Mouse (Mus musculus): ENCODE measurements around the gene Elavl1. TPM values are rescaled to one million over a fixed set of nuclear protein-coding genes. Genes with fewer than 3 reads are reported as not detected.

Gene Elavl1
- 79.2 and 92.9 TPM in 2 replicates for polyA plus RNA-seq (2015; fragmentation: Nextera tagmentation; extraction: Ambion mirVana)

DNA sequence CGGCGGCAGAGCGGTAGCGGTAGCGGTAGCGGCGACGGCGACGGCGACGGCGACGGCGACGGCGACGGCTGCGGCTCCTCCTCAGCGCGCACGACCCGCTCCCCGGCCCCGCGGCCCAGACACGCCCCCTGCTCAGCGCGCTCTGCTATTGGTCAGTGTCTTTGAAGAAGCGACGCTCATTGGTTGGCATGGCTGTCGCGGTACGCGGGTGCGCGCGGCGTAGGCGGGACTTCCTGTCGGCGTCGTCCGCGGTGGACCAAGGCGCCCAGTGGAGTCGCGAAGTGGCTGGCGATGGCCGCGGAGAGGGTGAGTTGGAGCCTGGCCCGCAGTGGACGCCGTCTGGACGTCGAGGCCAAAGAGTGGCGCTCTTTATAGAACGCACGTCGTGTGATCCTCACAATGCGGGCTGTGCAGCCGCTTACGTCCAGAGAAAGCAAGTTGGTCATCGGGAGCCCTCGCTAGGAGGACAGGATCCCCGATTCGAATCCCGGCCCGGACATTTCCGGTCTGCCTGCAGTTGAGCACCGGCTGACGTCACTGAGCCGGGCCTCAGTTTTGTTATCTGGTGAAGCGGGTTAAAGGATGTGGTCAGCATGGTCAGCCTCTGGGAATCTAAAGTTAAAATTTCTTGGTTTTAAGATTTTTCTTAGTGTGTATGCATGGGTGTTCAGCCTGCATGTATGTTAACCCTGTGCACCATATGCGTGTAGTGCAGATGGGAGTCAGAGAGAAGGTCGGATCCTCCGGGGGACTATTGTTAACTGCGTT lies at the start of gene Elavl1, which contains the start of gene Ccl25:
Gene Elavl1 (minus strand): TSS at position 431 of the 768 bp plus-strand sequence.
Gene Ccl25 (plus strand): TSS at position 228 of the 768 bp plus-strand sequence.

DNA sequence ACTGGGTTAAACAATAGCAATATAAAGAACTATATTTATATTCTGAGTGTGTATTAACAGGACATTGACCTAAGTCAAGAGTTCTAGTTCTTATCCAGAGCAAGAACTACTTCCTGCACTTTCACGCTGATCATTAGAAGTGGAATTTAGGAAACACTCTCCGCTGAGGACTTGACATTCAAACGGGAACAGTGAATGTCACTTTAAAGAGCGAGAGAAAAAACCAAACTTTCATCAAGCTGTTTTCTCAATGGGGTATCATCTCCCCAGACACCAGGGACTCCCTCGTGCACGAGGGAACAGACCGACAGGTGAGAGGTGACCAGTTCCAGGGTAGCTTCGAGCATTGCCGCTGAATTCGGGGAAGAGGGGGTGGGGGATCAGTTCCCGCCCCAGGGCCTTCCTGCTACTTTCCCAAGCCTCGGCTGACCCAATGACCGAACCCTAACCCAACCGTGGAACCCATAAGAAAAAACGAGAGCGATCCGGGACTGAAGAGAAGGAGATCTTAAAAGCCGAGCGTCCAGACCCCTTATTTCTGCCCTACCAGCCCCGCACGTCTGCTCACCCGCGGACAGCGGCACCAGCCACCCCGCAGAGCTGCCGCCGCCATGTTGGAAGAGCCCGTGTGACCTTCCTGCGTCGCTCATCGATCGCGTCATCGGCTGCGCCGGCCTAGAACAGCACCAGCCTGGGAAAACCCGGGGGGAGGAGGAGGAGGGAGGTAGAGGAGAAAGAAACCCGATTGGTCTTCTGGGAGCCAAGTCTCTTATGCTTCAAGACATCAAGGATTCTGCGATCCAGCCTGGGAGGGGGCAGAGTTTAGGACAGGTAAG lies 49.7 kb downstream of the Elavl1 start, which contains the start of gene Timm44:
Gene Timm44 (minus strand): TSS at position 639 of the 836 bp plus-strand sequence.

DNA sequence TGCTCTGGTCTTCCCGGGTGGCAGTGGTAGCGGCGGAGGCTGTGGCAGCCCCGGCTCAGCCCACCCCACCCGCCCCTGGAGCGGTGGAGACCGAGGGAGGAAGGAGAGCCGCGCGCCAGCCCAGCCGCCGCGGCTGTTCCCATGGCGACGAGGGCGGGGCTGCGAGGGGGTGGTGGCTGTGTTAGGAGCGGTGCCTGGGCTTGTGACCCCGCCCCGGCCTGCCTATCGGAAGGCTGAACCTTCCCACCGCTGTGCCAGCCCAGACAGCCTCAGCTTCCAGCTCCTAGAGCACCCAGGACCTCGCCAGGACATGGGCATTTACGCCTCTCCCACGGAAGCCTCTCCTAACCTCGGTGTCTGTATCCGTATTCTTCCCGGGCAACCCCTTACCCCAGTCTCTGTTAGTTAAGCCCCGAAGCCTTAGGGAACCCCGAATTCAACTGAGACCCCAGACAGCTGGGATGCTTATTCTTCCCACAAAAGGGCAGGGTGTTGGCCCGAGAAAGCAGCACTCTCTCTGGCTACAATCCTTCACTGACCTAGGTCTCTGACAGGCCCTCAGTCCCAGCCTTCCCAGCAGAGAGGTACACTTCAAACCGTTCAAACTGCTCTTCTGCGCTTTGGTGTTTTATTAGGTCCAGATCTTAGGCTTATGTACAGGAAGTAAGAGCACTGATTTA lies 65.9 kb downstream of the Elavl1 start, which contains the start of gene Ctxn1:
Gene Ctxn1 (minus strand): TSS at position 150 of the 680 bp plus-strand sequence.

DNA sequence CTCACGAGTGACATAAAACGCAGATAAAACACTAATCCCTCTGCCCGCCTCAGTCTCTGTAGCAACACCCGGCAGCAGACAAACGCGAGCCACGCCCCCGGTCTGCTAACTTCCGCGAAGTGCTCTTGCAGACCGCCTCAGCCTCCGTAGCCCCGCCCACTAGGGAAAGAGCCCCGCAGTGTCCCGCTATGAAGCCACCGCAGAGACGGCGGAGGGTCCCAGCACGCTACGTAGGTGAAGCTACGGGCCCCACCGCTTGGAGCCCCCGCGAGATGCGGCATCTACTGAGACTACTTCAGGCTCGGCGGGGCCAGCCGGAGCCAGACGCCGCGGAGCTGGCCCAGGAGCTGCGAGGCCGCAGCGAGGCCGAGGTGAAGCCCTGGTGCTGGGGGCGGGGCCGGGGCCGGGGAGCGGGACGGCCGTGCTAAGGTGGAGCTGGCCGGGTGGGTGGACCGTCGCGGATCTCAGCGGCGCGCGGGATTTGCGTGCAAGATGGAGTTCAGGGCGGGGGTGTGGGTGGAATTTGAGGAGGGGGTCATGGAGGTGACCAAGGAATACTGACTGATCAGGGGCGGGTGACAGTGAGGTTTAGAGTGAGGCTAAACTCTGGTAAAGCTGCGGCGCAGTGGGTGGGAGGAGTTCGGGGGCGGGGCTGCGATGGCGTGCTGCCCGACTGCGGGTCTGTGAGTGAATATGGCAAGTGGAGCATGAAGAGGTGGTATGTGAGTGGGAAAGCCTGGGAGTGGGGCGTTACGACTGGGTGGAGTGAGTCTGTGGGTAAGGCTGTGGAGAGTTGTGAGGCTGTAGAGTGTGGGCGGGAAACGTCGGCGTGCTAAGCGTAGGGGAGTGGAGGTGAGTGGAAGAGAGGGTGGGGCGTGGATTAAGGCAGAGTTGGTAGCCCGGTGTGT lies 72.0 kb downstream of the Elavl1 start, which contains the start of gene Snapc2:
Gene Snapc2 (plus strand): TSS at position 147 of the 908 bp plus-strand sequence.

DNA sequence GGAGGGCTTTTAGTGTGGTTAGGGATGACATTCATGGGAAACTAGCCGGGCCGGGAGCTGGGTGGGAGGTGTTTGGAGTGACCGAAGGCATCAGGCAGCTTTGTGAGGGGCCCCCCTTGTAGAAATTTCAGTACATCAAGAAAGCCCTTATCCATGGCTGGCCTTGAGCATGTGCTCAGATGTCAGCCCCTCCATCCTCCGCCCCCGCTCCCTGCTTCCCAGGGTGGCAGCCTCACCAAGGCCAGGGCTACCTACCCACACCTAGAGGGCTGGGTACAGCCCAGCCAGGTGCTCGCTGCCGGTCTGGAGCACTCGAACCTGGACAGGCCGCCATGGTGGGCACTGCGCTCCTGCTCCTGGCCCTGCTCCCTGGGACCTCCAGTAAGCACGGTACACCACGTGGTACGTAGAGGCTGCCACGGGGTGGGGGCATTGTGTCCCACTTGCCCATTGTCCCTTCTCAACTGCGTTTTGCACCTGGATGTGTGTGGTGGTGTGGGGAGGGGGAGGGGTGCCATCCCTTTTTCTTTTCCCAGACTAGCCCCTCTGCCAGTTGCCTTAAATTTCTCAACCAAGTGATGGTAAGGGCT lies 77.2 kb downstream of the Elavl1 start, which contains the start of gene Tgfbr3l:
Gene Tgfbr3l (plus strand): TSS at position 264 of the 590 bp plus-strand sequence.

DNA sequence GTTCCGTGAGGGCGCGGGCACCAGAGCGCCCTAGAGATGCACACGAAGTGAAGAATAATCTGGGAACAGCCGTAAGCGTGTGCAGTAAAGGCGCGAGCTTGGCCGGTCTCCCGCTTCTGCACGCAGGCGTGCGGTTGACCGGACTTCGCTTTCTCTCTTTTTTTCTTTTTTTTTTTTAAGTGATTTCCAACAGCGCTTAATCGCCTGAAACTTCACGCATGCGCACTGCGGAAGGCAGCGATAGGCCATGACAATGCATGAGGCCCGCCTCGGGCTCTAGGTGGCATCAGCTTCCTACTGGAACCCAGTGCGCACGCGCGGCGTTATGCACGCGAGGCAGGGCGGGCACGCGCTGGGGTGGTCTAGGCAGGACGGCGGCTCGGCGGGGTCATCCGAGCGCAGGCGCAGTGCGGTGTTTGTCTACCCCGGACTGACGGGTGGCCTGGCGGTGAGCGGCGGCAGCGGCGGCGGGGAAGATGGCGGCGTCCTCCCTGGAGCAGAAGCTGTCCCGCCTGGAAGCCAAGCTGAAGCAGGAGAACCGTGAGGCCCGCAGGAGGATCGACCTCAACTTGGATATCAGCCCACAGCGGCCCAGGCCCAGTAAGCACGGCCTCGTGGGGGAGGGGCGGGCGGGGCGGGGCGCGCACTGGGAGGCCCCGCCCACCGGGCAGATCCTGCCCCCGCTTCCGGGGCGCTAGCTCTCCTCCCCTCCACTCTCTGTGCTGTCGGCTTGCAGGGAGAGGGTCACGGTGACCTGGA lies 86.6 kb downstream of the Elavl1 start, which contains the start of the genes Map2k7 and Gm49320:
Gene Map2k7 (plus strand): TSS at position 307 of the 759 bp plus-strand sequence.
Gene Gm49320 (plus strand): TSS at position 432 of the 759 bp plus-strand sequence.

Other genes starting within 250 kb of the Elavl1 start
- gene Cd209f, start 219.6 kb downstream of the Elavl1 start, polyA plus RNA-seq (2015; fragmentation: Nextera tagmentation; extraction: Ambion mirVana), result 1.3 and 2.8 TPM in 2 replicates
- gene Cd209g, start 191.3 kb downstream of the Elavl1 start, polyA plus RNA-seq (2015; fragmentation: Nextera tagmentation; extraction: Ambion mirVana), result 0.09 and 0.12 TPM in 2 replicates
- gene Evi5l, start 158.8 kb downstream of the Elavl1 start, polyA plus RNA-seq (2015; fragmentation: Nextera tagmentation; extraction: Ambion mirVana), result 9.6 and 11.2 TPM in 2 replicates
- 0.09 TPM in 1 of 2 replicates, not detected in the other for gene Prr36, start 108.0 kb downstream of the Elavl1 start, polyA plus RNA-seq (2015; fragmentation: Nextera tagmentation; extraction: Ambion mirVana)
- 0.06 and 0.17 TPM in 2 replicates for gene Lrrc8e, start 98.6 kb downstream of the Elavl1 start, polyA plus RNA-seq (2015; fragmentation: Nextera tagmentation; extraction: Ambion mirVana)
- gene Map2k7, start 86.7 kb downstream of the Elavl1 start, polyA plus RNA-seq (2015; fragmentation: Nextera tagmentation; extraction: Ambion mirVana), result 20.8 TPM in 2 replicates
- 0.49 and 0.69 TPM in 2 replicates for gene Gm49320, start 86.5 kb downstream of the Elavl1 start, polyA plus RNA-seq (2015; fragmentation: Nextera tagmentation; extraction: Ambion mirVana)
- 1.2 and 2.5 TPM in 2 replicates for gene Tgfbr3l, start 77.2 kb downstream of the Elavl1 start, polyA plus RNA-seq (2015; fragmentation: Nextera tagmentation; extraction: Ambion mirVana)
- gene Snapc2, start 72.3 kb downstream of the Elavl1 start, polyA plus RNA-seq (2015; fragmentation: Nextera tagmentation; extraction: Ambion mirVana), result 21.5 and 26.5 TPM in 2 replicates
- 7.5 and 7.9 TPM in 2 replicates for gene Ctxn1, start 66.1 kb downstream of the Elavl1 start, polyA plus RNA-seq (2015; fragmentation: Nextera tagmentation; extraction: Ambion mirVana)
- 64.0 and 64.1 TPM in 2 replicates for gene Timm44, start 49.5 kb downstream of the Elavl1 start, polyA plus RNA-seq (2015; fragmentation: Nextera tagmentation; extraction: Ambion mirVana)
- gene Ccl25, start 203 bp downstream of the Elavl1 start, polyA plus RNA-seq (2015; fragmentation: Nextera tagmentation; extraction: Ambion mirVana), result 5.6 and 7.0 TPM in 2 replicates
- 9.3 and 14.0 TPM in 2 replicates for gene Cers4, start 167.6 kb upstream of the Elavl1 start, polyA plus RNA-seq (2015; fragmentation: Nextera tagmentation; extraction: Ambion mirVana)

Measured in skeletal muscle tissue, postnatal 0 days (tissue).